Mouse (Mus musculus): ENCODE data around the gene Calm5.

DNA sequence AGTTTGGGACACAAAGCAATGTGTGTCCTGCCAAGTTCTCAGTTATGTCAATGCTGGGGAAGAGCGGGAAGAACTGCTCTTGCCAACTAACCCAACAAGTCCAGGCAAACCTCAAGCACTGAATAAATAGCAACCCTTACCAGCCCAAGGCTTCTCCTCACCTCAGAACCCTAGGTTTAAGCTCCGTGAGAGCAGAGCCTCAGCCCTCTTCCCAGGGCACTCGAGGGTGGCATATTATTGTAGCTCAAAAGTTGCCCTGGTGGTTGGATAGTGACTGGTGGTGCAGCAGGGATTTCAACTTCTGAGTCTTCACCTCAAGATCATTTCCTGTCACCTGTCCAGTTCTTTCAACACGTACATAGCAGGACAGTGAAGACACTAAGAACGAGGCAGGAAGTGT, 22.4 kb upstream of the Calm5 start:
- TF ChIP-seq CHD2 (IDR thresholded peaks at IDR 0.05; ENCODE audit: low read depth, low read length) (no peak), HCFC1 (IDR thresholded peaks at IDR 0.05; ENCODE audit: borderline replicate concordance, insufficient read depth, low read length) (no peak), MAFK (IDR thresholded peaks at IDR 0.05; ENCODE audit: insufficient read depth, low read depth, low read length) (no peak), ZC3H11A (IDR thresholded peaks at IDR 0.05; ENCODE audit: borderline replicate concordance, low read depth, low read length) (no peak)
